Mouse (Mus musculus) CH12F3 (cell line): ENCODE data around the gene Sox30.
"Not testable (repeated sequence)": the region's sequence is repeated elsewhere in the genome, so short reads cannot be mapped to it uniquely, and the experiment has no call there.

Source experiments
- in situ Hi-C: fragments of 300-500 bp; cut with MboI; formaldehyde crosslinking; loops from 2 replicates; pipeline ENCODE4 v1.14.3; 2020; ENCODE audit warnings: low sequenced_read_pairs

Gene Sox30

DNA sequence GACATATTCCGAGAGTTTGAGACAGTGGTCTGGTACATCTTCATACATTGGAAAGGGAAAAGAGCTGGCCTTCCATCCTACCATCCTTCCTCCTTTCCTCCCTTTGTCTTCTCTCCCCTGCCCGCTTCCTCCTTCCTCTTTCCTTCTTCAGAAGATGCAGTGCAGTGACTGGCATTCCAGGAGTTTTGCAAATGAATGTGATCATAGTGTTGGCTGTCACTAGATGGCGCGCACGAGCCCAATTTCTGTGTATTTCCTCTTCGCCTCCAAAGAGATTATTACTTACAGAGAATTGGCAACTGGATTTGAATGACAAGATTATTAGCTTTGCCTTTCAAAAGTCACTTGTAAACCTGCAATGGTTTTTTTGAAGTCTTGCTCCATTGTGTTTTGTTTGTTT is 36.0 kb downstream of the Sox30 start:
- in situ Hi-C loops: no loop called here

DNA sequence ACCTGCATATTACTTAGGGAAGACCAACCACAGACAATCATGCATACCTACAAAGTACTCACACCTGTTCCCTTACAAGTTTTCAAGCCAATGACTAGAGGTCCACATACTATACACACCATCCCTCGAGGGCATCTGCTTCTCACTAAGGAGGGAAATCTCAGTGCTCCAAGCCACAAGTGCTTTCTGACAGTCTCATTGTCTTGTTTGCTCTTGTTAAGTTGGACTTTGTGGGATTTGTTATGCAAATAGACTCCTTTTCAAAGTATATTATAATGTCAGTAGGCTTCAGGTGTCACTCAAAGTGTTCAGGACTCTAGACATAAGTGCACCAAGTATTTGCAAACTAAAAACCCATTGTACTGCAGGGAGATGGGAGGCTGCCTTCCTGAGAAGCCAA is 40.1 kb downstream of the Sox30 start:
- in situ Hi-C loops: no loop called here

DNA sequence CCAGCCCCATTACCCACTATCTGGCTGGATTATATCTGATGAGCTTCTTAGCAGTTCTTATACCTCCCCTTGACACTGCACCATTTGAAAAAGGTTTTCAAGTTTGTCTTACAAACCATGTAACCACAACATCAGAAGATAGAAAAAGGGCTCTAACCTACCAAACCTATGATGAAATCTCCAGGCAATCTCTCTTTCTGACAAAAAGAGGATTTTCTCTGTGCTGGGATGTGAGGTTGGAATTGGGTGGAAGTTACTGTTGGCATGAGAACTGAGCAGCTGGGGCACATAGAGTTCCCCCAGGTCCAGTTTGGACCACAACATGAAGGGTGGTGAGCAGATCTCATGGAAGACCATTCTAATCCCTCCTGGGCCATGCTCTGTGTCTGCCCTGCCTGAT is 41.7 kb downstream of the Sox30 start:
- in situ Hi-C loops: no loop called here

DNA sequence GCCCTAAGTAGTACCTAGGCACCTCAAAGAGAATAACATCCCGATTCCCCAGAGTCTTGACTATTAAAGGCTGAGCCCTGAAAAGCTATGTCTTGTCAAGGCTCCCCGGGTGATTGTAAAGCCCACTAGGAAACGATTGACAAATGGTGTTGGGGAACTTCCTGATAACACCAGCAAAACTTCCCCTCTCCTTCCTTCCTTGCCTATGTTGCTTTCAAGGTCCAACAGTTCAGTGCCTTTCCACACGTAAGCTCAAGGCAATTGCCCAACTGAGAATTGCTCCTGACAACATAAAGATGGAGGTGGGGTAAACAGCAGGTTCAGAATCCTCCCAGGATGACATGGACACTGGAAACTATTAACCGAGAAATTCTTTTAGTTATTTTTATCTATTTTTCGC is 42.9 kb downstream of the Sox30 start:
- in situ Hi-C loops: no loop called here

DNA sequence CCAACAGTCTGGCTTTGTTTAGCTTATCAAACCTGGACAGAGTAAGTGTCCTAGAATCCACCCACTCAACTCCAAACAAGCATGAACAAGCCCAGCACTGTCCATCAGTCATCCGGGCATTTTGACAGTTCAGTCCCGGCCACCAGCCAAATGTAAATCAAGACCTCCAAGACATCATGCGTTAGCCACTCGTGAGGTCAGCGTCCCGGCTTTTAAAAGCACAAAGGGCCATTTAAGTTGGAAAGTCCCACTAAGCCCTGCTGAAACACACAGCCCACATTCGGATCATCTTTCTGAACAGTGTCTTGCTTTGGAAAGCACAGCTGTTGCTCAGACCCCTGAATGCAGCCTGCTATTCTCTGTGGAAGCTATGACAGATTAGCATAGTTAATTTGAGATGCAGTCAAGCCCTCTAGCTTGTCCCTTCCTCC is 45.9 kb downstream of the Sox30 start:
- in situ Hi-C loops: no loop called here

DNA sequence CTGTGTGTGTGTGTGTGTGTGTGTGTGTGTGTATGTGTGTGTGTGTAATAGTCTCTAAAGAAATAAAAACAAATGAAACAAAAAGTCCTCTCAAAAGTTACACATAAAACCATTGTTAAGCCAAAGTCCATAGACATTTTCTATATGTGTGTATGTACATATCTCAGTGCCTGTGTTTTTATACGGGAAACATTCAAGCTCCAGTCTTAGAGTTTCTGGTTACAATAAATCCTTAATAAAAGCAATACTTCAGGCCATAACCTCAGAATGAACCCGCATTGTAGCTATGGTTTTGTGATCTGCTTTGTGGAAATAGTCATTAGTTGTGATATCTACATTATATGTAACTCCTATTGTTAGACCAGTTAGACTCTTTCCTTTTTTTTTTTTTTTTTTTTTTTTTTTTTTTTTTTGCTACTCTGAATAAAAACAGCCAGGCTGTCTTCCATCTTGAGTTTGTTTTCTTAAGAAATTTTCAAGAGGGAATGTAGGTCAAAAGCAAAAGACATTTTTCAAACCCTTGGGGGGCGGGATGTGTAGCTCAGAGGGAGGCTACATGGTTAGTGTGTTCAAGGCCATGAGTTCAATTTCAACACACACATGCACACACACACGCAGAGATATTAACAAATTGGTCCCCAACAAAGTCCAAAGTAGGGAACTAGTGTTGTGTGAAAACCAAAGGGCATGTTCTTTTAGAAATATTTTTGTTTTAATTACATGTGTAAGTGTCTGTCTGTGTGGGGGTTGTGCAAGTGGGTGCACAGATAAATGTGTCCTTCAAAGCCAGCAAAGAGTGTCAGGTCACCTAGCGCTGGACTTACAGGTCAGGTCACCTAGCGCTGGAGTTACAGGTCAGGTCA is 48.1 kb downstream of the Sox30 start:
- in situ Hi-C loops: no loop called here

DNA sequence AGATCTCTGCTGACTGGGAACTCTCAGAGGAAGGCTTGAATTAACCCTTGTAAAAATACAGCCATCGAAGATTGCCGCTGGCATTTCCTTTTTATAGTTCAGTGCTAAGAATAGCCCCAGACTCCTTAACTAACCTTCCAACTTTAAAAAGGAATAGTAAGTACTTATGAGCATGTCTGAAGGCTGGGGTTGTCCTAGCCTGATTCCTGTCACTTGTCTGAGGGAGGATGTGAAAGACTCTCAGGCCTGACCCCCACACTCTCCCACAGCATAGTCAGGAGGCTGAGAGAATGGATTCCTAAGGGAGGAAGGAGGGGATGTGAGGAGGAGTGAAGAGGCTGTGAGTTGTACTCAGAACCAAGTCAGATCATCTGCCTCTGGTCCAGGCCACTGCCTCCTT is 49.4 kb downstream of the Sox30 start:
- in situ Hi-C loops: no loop called here

DNA sequence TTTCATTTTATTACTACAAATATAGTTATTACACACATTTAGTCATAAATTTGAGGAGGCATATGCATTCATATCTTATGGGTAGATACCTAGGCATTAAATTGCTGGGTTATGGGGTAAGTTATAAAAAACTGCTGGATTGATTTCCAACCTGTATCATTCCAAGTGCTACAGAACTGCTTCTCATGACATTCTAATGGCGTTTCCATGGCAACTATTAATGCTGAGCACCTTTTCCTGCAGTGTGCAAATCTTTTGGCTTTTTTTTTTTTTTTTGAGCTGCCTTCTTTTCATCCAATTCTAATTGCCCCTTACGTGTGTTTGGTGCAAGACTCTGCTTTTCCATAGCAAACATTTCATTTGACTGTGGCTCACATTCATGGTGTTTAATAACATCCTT is 49.9 kb downstream of the Sox30 start:
- in situ Hi-C loops: no loop called here

DNA sequence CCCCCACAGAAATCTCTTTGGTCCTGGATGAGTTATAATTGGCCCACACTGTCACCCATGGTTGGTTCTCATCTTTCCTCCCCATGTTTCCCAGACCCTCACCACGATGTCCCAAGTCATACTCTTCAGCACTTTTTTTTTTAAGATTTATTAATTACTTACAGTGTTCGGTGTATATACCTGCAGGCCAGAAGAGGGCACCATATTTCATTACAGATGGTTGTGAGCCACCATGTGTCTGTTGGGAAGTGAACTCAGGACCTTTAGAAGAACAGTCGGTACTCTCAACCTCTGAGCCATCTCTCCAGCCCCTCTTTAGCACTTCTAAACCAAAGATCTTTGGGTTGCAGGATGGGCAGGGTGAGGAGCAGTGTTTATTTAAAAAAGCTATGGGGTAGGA is 51.4 kb downstream of the Sox30 start:
- in situ Hi-C loops: no loop called here

DNA sequence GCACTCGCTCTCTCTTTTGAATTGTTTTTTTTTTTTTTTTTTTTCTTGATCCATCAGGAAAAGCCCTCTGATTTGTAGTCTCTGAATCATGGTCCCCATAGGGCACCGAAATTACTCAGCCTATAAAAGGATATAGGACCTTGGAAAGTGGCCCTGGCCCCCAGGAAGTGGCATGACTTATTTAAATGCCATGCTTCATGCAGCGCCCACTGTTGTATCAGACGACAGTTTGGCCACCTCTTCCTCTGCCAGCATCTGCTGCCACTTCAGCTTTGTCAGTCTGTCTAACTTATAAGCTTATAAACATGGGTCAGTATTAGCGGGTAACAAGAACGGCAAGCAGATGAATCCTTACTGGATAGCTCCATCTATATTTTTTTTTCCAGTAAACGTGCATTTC is 52.8 kb downstream of the Sox30 start:
- in situ Hi-C loops: no loop called here

DNA sequence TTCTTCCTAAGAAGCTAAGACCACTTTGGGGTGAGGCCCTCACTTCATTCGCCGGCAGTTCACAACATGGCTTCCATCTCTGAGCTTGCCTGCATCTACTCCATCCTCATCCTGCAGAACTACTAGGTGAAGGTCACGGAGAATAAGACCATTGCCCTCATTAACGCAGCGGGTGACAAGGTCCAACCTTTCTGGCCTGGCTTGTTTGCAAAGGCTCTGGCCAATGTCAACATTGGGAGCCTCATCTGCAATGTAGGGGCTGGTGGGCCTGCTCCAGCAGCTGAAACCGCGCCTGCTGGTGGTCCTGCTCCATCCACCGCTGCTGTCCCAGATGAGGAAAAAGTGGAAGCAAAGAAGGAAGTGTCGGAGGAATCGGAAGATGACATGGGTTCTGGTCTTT is 56.3 kb downstream of the Sox30 start:
- in situ Hi-C loops: no loop called here

DNA sequence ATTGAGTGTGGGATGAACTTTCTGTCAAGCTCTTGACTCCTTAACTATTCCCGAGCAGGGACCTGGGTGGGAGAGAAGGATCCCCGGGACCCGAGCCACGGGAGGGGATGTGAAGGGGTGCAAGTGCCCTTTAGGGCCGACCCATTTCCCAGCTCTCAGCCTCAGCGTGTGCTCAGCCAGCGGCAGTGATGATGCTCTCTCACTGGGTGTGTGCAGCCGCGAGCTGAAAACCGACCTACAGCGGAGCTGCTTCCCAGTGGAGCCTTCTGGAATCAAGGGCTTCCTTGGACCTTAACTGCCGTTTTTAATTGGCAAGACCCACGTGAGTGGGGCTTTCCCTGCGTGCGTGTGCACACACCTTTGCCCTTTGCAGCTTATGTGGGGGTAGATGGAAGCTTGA is 58.8 kb downstream of the Sox30 start:
- in situ Hi-C loops: no loop called here

DNA sequence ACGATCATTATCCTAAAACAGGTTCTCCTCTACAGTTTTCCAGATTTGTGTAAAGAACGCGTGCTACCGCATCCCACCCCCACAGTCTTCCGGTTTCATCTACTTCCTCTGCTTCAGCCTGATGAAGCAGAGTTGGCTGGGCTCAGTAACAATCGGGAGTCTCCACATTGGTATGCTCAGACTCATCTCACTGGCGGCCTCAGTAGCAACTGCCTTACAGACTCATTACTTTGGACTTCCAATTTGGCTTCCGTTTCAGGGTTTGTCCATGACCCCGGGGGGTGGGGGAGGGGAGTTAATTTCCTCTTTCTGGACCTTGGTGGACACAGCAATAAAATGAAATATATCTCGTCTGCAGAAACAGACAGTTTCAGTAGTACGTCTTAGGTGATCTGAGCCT is 59.2 kb downstream of the Sox30 start:
- in situ Hi-C loops: no loop called here

DNA sequence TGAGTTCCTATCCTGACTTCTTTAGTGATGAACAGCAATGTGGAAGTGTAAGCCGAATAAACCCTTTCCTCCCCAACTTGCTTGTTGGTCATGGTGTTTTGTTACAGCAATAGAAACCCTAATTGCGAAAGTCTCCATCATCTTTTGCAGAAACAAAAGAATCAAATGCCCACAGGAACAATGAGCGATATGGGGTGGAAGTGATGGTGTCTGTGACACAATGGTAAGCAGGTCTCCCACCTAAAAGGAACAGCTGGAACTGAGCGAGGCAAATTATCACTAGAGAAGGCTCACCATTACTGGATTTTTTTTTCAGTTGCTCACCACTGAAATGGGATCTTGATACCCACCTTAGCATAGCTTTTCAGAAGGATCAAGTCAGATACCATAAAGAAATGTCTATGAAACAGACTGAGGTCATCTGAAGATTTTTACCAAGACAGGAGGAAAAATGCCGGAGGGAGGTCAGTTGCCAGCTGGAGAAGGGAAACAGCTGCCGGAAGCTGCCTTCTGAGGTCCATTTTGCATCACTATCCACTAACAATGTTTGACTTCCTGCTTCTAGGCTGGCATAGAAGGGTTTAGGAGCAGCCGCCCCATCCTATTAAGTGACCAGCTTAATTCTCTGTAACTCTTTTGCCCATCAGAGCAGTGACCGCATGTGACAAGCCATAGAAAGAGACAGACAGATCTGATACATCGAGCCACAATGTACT is 60.9 kb downstream of the Sox30 start:
- in situ Hi-C loops: no loop called here

DNA sequence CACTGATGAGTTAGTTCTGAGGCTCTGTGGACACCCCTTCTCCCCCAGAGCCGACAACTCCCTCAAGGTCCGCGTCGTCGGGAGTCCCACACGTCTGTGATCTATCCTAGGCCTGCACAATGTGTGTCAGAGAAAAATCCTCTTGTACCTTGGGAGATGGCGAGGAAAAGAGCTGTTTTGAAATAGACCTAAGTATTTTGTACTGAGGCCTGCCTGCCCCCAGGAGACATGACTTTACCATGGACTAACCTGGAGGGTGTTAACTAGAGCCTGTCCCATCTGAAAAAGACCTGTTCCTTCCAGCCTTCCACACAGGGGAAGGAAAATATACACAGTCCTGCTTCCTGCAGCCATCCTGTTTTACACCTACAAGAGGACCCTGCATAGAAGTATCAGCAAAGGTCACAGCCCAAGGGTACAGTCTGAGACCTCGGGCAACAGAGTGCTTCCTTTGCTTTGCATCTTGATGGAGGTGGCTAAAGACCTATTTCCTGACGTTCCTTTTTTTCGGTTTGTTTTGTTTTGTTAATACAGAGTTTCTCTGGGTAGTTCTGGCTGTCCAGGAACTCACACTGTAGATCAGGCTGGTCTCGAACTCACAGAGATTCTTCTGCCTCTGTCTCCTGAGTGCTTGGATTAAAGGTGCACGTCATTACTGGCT is 61.6 kb downstream of the Sox30 start:
- in situ Hi-C loops: no loop called here

DNA sequence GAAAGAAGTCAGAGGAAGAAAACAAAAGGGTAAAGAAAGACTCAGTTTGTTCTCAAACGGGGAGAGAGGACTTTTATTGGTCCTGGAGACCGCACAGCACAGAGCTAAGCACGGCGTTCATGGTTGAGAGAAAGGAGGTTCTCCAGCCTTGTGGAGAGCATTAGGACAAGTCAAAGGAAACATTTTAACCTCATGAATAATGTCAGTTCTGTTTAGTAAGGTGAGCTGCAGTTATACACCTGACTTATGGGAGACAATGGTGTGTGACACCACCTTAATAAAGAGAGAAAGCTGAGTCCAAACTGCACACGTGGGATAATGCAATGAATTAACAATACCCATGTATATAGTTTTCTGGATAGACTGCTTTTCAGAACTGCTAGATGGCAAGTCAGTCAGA is 64.7 kb downstream of the Sox30 start:
- in situ Hi-C loops: no loop called here

DNA sequence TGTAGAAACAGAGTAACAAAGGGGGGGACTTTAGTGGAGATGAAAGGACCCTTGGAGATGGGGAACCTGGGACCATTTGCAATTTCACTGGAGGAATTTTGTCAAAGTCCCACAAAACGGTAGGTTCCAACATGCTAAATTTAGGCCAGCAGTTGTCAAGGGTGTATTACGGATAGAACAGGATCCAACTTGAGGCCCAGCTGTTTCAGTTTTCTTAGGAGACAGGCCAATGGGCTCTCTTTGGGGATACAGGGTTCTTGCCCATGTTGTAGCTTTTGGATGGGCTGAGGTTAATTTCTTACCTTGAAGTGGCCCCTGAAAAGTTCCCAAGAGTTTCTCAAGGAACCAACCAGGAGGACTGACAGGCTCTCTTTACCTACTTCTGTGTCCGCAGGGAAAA is 67.2 kb downstream of the Sox30 start:
- in situ Hi-C loops: no loop called here

DNA sequence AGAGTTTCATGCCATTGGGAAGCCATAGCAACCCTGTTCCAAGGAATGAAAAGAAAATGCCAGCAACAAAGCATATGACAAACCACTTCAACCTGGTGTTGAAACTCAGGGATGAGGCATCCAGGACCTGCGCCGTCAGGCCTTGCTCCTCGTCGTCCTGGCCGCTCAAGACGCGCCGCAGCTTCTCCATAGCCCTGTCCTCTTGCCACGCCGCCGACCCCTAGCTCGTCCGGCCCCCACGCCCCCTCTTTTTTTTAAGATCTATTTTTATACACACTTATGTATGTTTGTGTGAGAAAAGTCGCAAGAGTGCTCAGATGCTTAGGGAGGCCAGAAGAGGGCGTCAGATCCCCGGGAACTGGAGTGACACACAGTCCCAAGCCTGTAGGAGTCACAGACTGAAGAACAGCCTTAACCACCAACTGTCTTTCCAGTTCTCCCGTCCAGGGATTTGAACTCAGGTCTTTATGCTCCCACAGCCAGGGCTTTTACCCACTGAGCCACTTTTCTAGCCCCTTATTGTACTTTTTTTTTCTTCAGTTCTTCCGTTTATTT is 72.1 kb downstream of the Sox30 start, which contains the start of gene Gm12166:
Gene Gm12166, minus strand, starts transcription at position 217 of the 555 bp plus-strand sequence.
- in situ Hi-C loops: not testable (repeated sequence)

DNA sequence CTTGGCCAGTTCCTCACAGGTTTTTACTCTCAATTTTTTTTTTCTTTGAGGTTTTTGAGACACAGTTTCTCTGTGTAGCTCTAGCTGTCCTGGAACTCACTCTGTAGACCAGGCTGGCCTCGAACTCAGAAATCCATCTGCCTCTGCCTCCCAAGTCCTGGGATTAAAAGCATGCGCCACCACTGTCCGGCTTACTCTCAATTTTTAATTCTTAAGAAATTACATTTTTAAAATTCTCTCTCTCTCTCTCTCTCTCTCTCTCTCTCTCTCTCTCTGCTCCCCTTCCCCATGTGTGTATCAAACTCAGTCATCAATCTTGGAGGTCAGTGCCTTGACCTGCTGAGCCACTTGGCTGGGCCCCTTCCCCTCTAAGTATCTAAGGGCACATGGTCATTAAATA is 73.3 kb downstream of the Sox30 start:
- in situ Hi-C loops: not testable (repeated sequence)

DNA sequence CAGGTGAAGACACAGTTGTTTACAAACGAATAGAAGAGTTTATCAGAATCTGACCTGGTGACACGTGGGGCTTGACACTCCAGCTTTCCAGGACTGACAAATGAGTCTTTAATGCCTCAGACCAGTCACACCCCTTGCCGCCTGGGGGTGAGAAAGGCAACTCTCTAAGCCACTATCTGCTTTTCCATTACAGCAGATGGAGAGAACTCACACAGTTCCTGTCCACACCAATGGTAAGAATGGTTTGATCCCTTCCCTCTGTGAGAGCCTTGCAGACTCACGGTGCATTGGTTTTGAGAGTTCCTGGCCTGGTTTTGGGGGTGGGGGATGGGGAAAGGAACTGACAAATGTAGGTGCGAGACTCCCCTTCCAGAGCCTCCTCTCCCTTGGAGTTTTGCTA is 74.2 kb downstream of the Sox30 start:
- in situ Hi-C loops: no loop called here
